Comparison of ENCODE assay signal across 9 mouse cellular contexts in the genomic region with DNA sequence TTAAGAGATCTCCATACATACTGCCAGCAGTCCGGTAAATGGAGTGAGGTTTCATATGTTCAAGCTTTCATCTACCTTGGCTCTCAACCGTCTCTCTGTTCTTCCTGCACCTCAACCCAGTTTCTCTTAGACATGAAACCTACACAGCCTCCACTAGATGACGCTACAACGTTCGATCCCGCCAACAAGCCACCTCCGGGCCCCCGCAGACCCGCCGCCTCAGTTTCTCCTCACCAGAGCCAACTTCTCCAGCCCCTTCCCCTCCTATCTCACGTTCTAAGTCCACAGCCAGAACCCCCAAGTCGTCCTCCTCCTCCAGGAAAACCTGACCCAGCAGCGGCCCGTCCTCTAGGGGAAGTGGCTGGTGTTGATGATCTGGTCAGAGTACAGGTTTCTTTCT. TPM values are rescaled to one million over a fixed set of nuclear protein-coding genes. Genes with fewer than 3 reads are reported as not detected.
DNase-seq lines count a peak whose midpoint lies in the region; ATAC-seq lines count a peak whose summit lies in the region.
"Had no signal": no experiment of that assay in that cellular context is flagged by ENCODE, and none has a peak within 500 bp of the region (broad histone marks: within the 10 kb centered on the region; RNA-seq: fewer than 3 reads in every experiment).

No protein-coding gene starts in this region.

- no peaks in the 10 kb centered on the region for H3K9me3 ChIP-seq in heart, embryonic 11.5 days (replicated peaks; ENCODE audit: control insufficient read depth, low read length)

- H3K4me1 ChIP-seq in heart, embryonic 11.5 days (ENCODE audit: control insufficient read depth, insufficient read depth, low read length): peaks cover 13% of the 10 kb centered on the region

- peak overlapping the region; percentile 67 for H3K9ac ChIP-seq in heart, embryonic 11.5 days (ENCODE audit: low read depth, low read length)

- intact Hi-C loops in left cerebral cortex, postnatal 25 days (cut with DNase I): loop anchor here (2.0 kb wide), 1 partner anchor 39 kb away; no protein-coding TSS in a partner anchor

- H3K27me3 ChIP-seq in heart, embryonic 11.5 days (ENCODE audit: control insufficient read depth, insufficient read depth, low read length): no peaks in the 10 kb centered on the region
- H3K27me3 ChIP-seq: Patski had no signal

- DNase-seq in frontal cortex, postnatal 14 days (ENCODE audit: low spot score in 2 of 2): no peak
- peak; percentile 20 for DNase-seq in adrenal gland, postnatal 25 days
- peak; percentile 38 for DNase-seq in kidney, postnatal 10 days
- DNase-seq in spleen, postnatal 10 days (ENCODE audit: low spot score in 2 of 2): peak; percentile 36 to 58
- no peak for DNase-seq in left cerebral cortex, postnatal 25 days (ENCODE audit: low spot score in 2 of 2)

- H3K79me2 ChIP-seq in macrophage (ENCODE audit: inconsistent target): no peaks in the 10 kb centered on the region

- peak overlapping the region; percentile 70 for H3K4me2 ChIP-seq in heart, embryonic 11.5 days

- WGBS in heart, embryonic 11.5 days (ENCODE audit: insufficient replicate concordance): 23% methylated on average over 14 of the region's 14 CpGs
- 15% methylated on average over 8 of the region's 14 CpGs for WGBS in macrophage (ENCODE audit: missing documents)

- H3K36me3 ChIP-seq in heart, embryonic 11.5 days (ENCODE audit: control insufficient read depth, insufficient read depth, low read length): no peaks in the 10 kb centered on the region
- H3K36me3 ChIP-seq in macrophage (ENCODE audit: inconsistent target): no peaks in the 10 kb centered on the region

- peak; percentile 69 for ATAC-seq in frontal cortex, adult (ENCODE audit: low TSS enrichment)
- ATAC-seq in heart, embryonic 11.5 days (replicated peaks; ENCODE audit: insufficient number of reproducible peaks, low FRiP score, low TSS enrichment): no peak
- ATAC-seq: Patski had no signal

- no peak overlapping the region for H3K27ac ChIP-seq in heart, embryonic 11.5 days (ENCODE audit: low read depth, low read length)
- H3K27ac ChIP-seq in macrophage: no peak overlapping the region

- H3K4me3 ChIP-seq in heart, embryonic 11.5 days (ENCODE audit: low read depth, low read length): peak overlapping the region; percentile 45
- peak overlapping the region; percentile 12 for H3K4me3 ChIP-seq in macrophage (ENCODE audit: inconsistent target)

RNA-seq across cellular contexts. Expression of gene Eef1a1, which starts 32.7 kb away (rescaled TPM):
- total RNA-seq in adrenal gland, postnatal 25 days (2021): 6,460 and 8,956 TPM in 2 replicates
- 3,731 and 3,838 TPM in 2 replicates for polyA plus RNA-seq in heart, embryonic 11.5 days (2014; fragmentation: Nextera tagmentation; extraction: Ambion mirVana)
- 1,000 to 10,000 TPM in 11 of 26 experiments, 100 to 1,000 TPM in 15; 559 to 2,446 (median 950) TPM for total RNA-seq in macrophage (2018; cell fraction: chromatin; rRNA removed)
- total RNA-seq in macrophage (2018; cell fraction: cytosol; rRNA removed): 1,000 to 10,000 TPM; 2,865 to 8,643 (median 4,877) TPM
- 1,000 to 10,000 TPM; 1,048 to 3,060 (median 1,722) TPM for total RNA-seq in macrophage (2018; cell fraction: nucleus; rRNA removed)
- polyA plus RNA-seq in macrophage (2018): 6,779 to 7,082 TPM (median 6,969 TPM) in 3 replicates
- 1,000 to 10,000 TPM; 2,219 to 2,332 TPM for total RNA-seq in left cerebral cortex, postnatal 25 days (2021)

Comparison
In these comparisons a context has a peak if more than half of its experiments do, and no peak if none do; other contexts are left out.
1. DNase-seq: peak in adrenal gland, postnatal 25 days (single experiment), kidney, postnatal 10 days (single experiment) and spleen, postnatal 10 days (2 of 2); none in frontal cortex, postnatal 14 days (0 of 2) and left cerebral cortex, postnatal 25 days (0 of 2).